Mouse (Mus musculus) MEL (cell line): ENCODE measurements at regions not wholly inside any gene's neighbourhood (a gene's known extent, or its start where the extent isn't known, plus 50 kb on each side); places are given as distances from the start of the nearest gene placed in this dataset.

ENCODE experiments used
- CTCF ChIP-seq, 3 experiments: IDR thresholded peaks in 2 of 3; conservative IDR thresholded peaks in 1 of 3; 2 replicates each; pipeline ENCODE4 v1.5.1; 2011 to 2012; ENCODE audit warnings: low read length in 3 of 3, low read depth in 2 of 3, mild to moderate bottlenecking in 2 of 3, improper control_type of control experiment in 1 of 3, inconsistent platforms in 1 of 3, mixed read lengths in 1 of 3, moderate library complexity in 1 of 3; ENCODE audit not compliant: control insufficient read depth in 1 of 3, insufficient read depth in 1 of 3, poor library complexity in 1 of 3, severe bottlenecking in 1 of 3
- EP300 ChIP-seq, 2 experiments: IDR thresholded peaks; 2 replicates each; pipeline ENCODE4 v1.6.1; 2011; ENCODE audit warnings: improper control_type of control experiment in 2 of 2, low read length in 2 of 2, low read depth in 1 of 2, mild to moderate bottlenecking in 1 of 2
- ETS1 ChIP-seq: IDR thresholded peaks from 2 replicates; pipeline ENCODE4 v1.6.1; 2012; ENCODE audit warnings: low read depth, mild to moderate bottlenecking, inconsistent platforms, low read length, improper control_type of control experiment, moderate library complexity
- GATA1 ChIP-seq: IDR thresholded peaks from 2 replicates; pipeline ENCODE4 v1.6.1; 2011; ENCODE audit warnings: low read depth, low read length, improper control_type of control experiment
- HCFC1 ChIP-seq: IDR thresholded peaks from 2 replicates; pipeline ENCODE4 v1.6.1; 2012; ENCODE audit warnings: low read depth, mild to moderate bottlenecking, inconsistent platforms, low read length, improper control_type of control experiment, moderate library complexity
- MAZ ChIP-seq: IDR thresholded peaks from 2 replicates; pipeline ENCODE4 v1.6.1; 2012; ENCODE audit warnings: low read depth, mild to moderate bottlenecking, inconsistent platforms, low read length, improper control_type of control experiment
- MXI1 ChIP-seq: IDR thresholded peaks from 2 replicates; pipeline ENCODE4 v1.6.1; 2011; ENCODE audit warnings: mild to moderate bottlenecking, low read depth, low read length, improper control_type of control experiment
- POLR2A ChIP-seq, 2 experiments: IDR thresholded peaks; 2 replicates each; pipeline ENCODE4 v1.6.1; 2011 to 2012; ENCODE audit warnings: low read length in 2 of 2, mild to moderate bottlenecking in 2 of 2, control low read depth in 1 of 2, improper control_type of control experiment in 1 of 2, low read depth in 1 of 2, moderate library complexity in 1 of 2; ENCODE audit not compliant: control insufficient read depth in 1 of 2, insufficient read depth in 1 of 2, poor library complexity in 1 of 2
- POLR2AphosphoS5 ChIP-seq: IDR thresholded peaks from 2 replicates; pipeline ENCODE4 v1.6.1; 2012; ENCODE audit warnings: low read depth, borderline replicate concordance, mild to moderate bottlenecking, inconsistent platforms, low read length, moderate library complexity, mixed read lengths
- TCF12 ChIP-seq: IDR thresholded peaks from 2 replicates; pipeline ENCODE4 v1.6.1; 2014; ENCODE audit warnings: low read depth, mild to moderate bottlenecking, inconsistent platforms, low read length, improper control_type of control experiment, moderate library complexity
- UBTF ChIP-seq: IDR thresholded peaks from 2 replicates; pipeline ENCODE4 v1.6.1; 2012; ENCODE audit warnings: low read depth, mild to moderate bottlenecking, inconsistent platforms, low read length, improper control_type of control experiment, moderate library complexity, borderline replicate concordance; ENCODE audit not compliant: insufficient read depth
- ZC3H11A ChIP-seq: IDR thresholded peaks from 2 replicates; pipeline ENCODE4 v1.6.1; 2012; ENCODE audit warnings: low read depth, mild to moderate bottlenecking, inconsistent platforms, low read length, improper control_type of control experiment
- ZKSCAN1 ChIP-seq: IDR thresholded peaks from 2 replicates; pipeline ENCODE4 v1.6.1; 2012; ENCODE audit warnings: low read depth, mild to moderate bottlenecking, inconsistent platforms, low read length, improper control_type of control experiment, moderate library complexity
- ZNF384 ChIP-seq: IDR thresholded peaks from 2 replicates; pipeline ENCODE4 v1.6.1; 2012; ENCODE audit warnings: low read depth, mild to moderate bottlenecking, inconsistent platforms, low read length, improper control_type of control experiment

DNA sequence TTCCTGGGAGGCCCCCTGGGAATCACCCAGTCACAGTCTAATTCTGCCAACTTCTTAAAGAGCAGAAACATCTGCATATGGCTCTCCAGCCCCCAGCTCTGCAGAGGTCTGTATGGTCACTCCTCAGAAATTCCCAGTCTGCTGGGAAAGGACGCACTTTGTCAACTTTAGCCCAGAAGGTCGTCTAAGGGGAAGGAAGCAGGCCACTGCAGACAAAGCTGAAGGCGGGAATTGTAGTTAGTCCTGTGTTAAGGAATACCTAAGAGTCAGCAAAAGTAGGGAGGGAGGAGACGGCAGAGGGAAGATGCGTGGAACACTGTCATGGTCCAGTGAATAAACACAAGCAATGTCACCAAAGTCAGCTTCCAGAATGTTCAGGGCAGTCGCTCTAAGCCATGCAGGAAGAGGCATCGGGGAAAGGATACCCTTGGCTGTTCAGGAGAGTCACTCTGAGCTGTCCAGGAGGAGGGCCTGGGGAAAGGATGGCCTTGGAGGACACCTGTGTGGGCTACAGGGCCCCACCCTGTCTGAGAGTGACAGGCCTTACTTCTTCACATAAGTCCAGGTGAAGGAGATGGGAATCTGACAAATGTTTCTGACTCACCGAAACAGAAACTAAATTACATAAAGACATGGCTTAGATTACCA, 230.1 kb upstream of the Adgrl2 start:
- TF ChIP-seq UBTF (no peak), CTCF (IDR thresholded peaks at IDR 0.05 in 2 of 3, conservative IDR thresholded peaks at IDR 0.05 in 1 of 3; ENCODE audit: control insufficient read depth in 1 of 3, insufficient read depth in 1 of 3, low read depth in 2 of 3, low read length in 3 of 3, poor library complexity in 1 of 3, severe bottlenecking in 1 of 3) (no peak), ZNF384 (no peak), POLR2AphosphoS5 (no peak), ETS1 (no peak), TCF12 (no peak), GATA1 (no peak), POLR2A (IDR thresholded peaks at IDR 0.05; ENCODE audit: control insufficient read depth in 1 of 2, insufficient read depth in 1 of 2, low read depth in 1 of 2, low read length in 2 of 2, poor library complexity in 1 of 2) (no peak), MAZ (no peak), EP300 (IDR thresholded peaks at IDR 0.05; ENCODE audit: low read depth in 1 of 2, low read length in 2 of 2) (no peak), MXI1 (no peak), ZKSCAN1 (no peak), ZC3H11A (no peak), HCFC1 (no peak)
